In genomic region chr3:95985209-95986000, GRCm38 (mm10) we compare ENCODE assay signal across 7 mouse cellular contexts. TPM values are rescaled to one million over a fixed set of nuclear protein-coding genes. Genes with fewer than 3 reads are reported as not detected.
DNase-seq lines count a peak whose midpoint lies in the region; ATAC-seq and TF ChIP-seq lines count a peak whose summit lies in the region.

No protein-coding gene starts in this region.

- H3K27ac ChIP-seq in ES-E14 (ENCODE audit: insufficient read depth, low read depth, low read length, poor library complexity, severe bottlenecking), result no peak overlapping the region; the same call in 1 of the 2 replicates
- H3K27ac ChIP-seq in forebrain, embryonic 15.5 days (replicated peaks), result peak overlapping the region; percentile 93
- H3K27ac ChIP-seq in hindbrain, embryonic 11.5 days (ENCODE audit: low read depth, low read length), result peak overlapping the region; percentile 84
- peak overlapping the region; percentile 80 for H3K27ac ChIP-seq in midbrain, embryonic 10.5 days (replicated peaks)

- intact Hi-C loops in left cerebral cortex, postnatal 4 days (cut with DNase I), result no loop called here

- peak overlapping the region; percentile 34 for H3K4me2 ChIP-seq in forebrain, embryonic 15.5 days (replicated peaks)
- H3K4me2 ChIP-seq in hindbrain, embryonic 11.5 days (replicated peaks; ENCODE audit: low read depth, low read length), result peak overlapping the region; percentile 40

- H3K4me1 ChIP-seq in ES-E14 (ENCODE audit: control insufficient read depth in 2 of 2, insufficient read depth in 2 of 2, low read length in 2 of 2, poor library complexity in 1 of 2), result peaks cover 5 to 22% of the 10 kb centered on the region in 2 experiments; a peak in 3 of 4 replicates
- peaks cover 32% of the 10 kb centered on the region for H3K4me1 ChIP-seq in forebrain, embryonic 15.5 days
- peaks cover 11% of the 10 kb centered on the region; the same call in 1 of the 2 replicates for H3K4me1 ChIP-seq in hindbrain, embryonic 11.5 days (replicated peaks; ENCODE audit: control insufficient read depth, insufficient read depth, low read length)
- peaks cover 37% of the 10 kb centered on the region for H3K4me1 ChIP-seq in midbrain, embryonic 10.5 days

- in situ Hi-C loops in ES-E14 (cut with MboI; ENCODE audit: low sequenced_read_pairs in 2 of 2, unreplicated experiment in 2 of 2), result no loop called here

- ATAC-seq in forebrain, embryonic 15.5 days (replicated peaks), result peak; percentile 95
- ATAC-seq in hindbrain, embryonic 11.5 days (ENCODE audit: low FRiP score), result peak; percentile 86

- WGBS in forebrain, embryonic 15.5 days, result 2% methylated on average over 12 of the region's 12 CpGs
- 5% methylated on average over 12 of the region's 12 CpGs for WGBS in hindbrain, embryonic 11.5 days
- 5% methylated on average over 12 of the region's 12 CpGs for WGBS in midbrain, embryonic 10.5 days

- H3K9ac ChIP-seq in ES-E14 (ENCODE audit: insufficient read depth, low read depth, low read length, poor library complexity, severe bottlenecking), result peak overlapping the region; percentile 47
- peak overlapping the region; percentile 27 for H3K9ac ChIP-seq in forebrain, embryonic 15.5 days (replicated peaks)
- H3K9ac ChIP-seq in hindbrain, embryonic 11.5 days (ENCODE audit: low read depth, low read length), result peak overlapping the region; percentile 1; the same call in 1 of the 2 replicates

- peak overlapping the region; percentile 47 to 54 for H3K4me3 ChIP-seq in ES-E14 (ENCODE audit: insufficient read depth in 1 of 2, low read depth in 1 of 2, low read length in 2 of 2, poor library complexity in 1 of 2, severe bottlenecking in 1 of 2)
- H3K4me3 ChIP-seq in forebrain, embryonic 15.5 days, result peak overlapping the region; percentile 12; the same call in 1 of the 2 replicates
- 0 out of 2 replicates have a peak overlapping the region, but pooled peaks have one; percentile 4 for H3K4me3 ChIP-seq in hindbrain, embryonic 11.5 days (ENCODE audit: low read depth, low read length)
- H3K4me3 ChIP-seq in midbrain, embryonic 10.5 days, result peak overlapping the region; percentile 48

- DNase-seq in ES-E14 (ENCODE audit: low read depth, low spot score), result no peak
- peak; percentile 80 for DNase-seq in brain, embryonic 18.5 days (ENCODE audit: low read depth, low spot score)
- DNase-seq in hindbrain, embryonic 11.5 days (ENCODE audit: low spot score), result peak; percentile 70
- peak; percentile 34 for DNase-seq in left cerebral cortex, postnatal 4 days
- peak; percentile 66 for DNase-seq in midbrain, embryonic 10.5 days (ENCODE audit: low spot score)
- DNase-seq in skeletal muscle tissue, adult 2 months (ENCODE audit: low read depth, low spot score), result peak; percentile 89

- H3K36me3 ChIP-seq in ES-E14 (ENCODE audit: control insufficient read depth, insufficient read depth, low read length, poor library complexity, severe bottlenecking), result peaks cover 2% of the 10 kb centered on the region; the same call in 1 of the 2 replicates
- peaks cover 23% of the 10 kb centered on the region for H3K36me3 ChIP-seq in forebrain, embryonic 15.5 days
- H3K36me3 ChIP-seq in hindbrain, embryonic 11.5 days (ENCODE audit: control insufficient read depth, insufficient read depth, low read length), result peaks cover 14% of the 10 kb centered on the region
- peaks cover 34% of the 10 kb centered on the region for H3K36me3 ChIP-seq in midbrain, embryonic 10.5 days

- no peaks in the 10 kb centered on the region for H3K27me3 ChIP-seq in forebrain, embryonic 15.5 days
- H3K27me3 ChIP-seq in hindbrain, embryonic 11.5 days (ENCODE audit: control insufficient read depth, insufficient read depth, low read length), result no peaks in the 10 kb centered on the region
- no peaks in the 10 kb centered on the region for H3K27me3 ChIP-seq in midbrain, embryonic 10.5 days (ENCODE audit: low read depth, poor library complexity, severe bottlenecking)

- no peaks in the 10 kb centered on the region for H3K9me3 ChIP-seq in ES-E14 (ENCODE audit: control insufficient read depth, insufficient read depth, low read depth, low read length)
- H3K9me3 ChIP-seq in forebrain, embryonic 15.5 days, result no peaks in the 10 kb centered on the region
- no peaks in the 10 kb centered on the region for H3K9me3 ChIP-seq in hindbrain, embryonic 11.5 days (ENCODE audit: control insufficient read depth, low read length)
- 0 out of 2 replicates have a peak, but pooled peaks cover 6% of the 10 kb centered on the region for H3K9me3 ChIP-seq in midbrain, embryonic 10.5 days (replicated peaks)

TF ChIP-seq in ES-E14, 5 proteins besides CTCF, POLR2A, EP300 and RAD21:
- TF ChIP-seq ZNF384 (IDR thresholded peaks at IDR 0.05; ENCODE audit: low read depth, low read length) (no peak), HCFC1 (IDR thresholded peaks at IDR 0.05; ENCODE audit: borderline replicate concordance, insufficient read depth, low read length) (no peak), MAFK (IDR thresholded peaks at IDR 0.05; ENCODE audit: insufficient read depth, low read depth, low read length) (no peak), ZC3H11A (IDR thresholded peaks at IDR 0.05; ENCODE audit: borderline replicate concordance, low read depth, low read length) (no peak), CHD2 (IDR thresholded peaks at IDR 0.05; ENCODE audit: low read depth, low read length) (no peak)

RNA-seq across cellular contexts. Expression of gene Plekho1, which starts 10.4 kb away (rescaled TPM):
- total RNA-seq in ES-E14 (2012; rRNA removed), result 12.0 and 19.6 TPM in 2 replicates
- polyA plus RNA-seq in forebrain, embryonic 15.5 days (2015; fragmentation: Nextera tagmentation; extraction: Ambion mirVana), result 87.6 and 90.5 TPM in 2 replicates
- polyA plus RNA-seq in hindbrain, embryonic 11.5 days (2014; fragmentation: Nextera tagmentation; extraction: Ambion mirVana), result 70.0 and 73.7 TPM in 2 replicates
- total RNA-seq in left cerebral cortex, postnatal 4 days (2021), result 10 to 100 TPM; 83.3 to 89.3 TPM
- polyA plus RNA-seq in midbrain, embryonic 10.5 days (2016; fragmentation: Nextera tagmentation; extraction: Ambion mirVana), result 66.8 and 69.0 TPM in 2 replicates

RNA-seq across cellular contexts. Expression of gene Anp32e, which starts 56.4 kb away (rescaled TPM):
- 40.9 and 50.8 TPM in 2 replicates for total RNA-seq in ES-E14 (2012; rRNA removed)
- polyA plus RNA-seq in forebrain, embryonic 15.5 days (2015; fragmentation: Nextera tagmentation; extraction: Ambion mirVana), result 196 and 207 TPM in 2 replicates
- 114 and 133 TPM in 2 replicates for polyA plus RNA-seq in hindbrain, embryonic 11.5 days (2014; fragmentation: Nextera tagmentation; extraction: Ambion mirVana)
- 10 to 100 TPM; 90.4 to 98.0 TPM for total RNA-seq in left cerebral cortex, postnatal 4 days (2021)
- polyA plus RNA-seq in midbrain, embryonic 10.5 days (2016; fragmentation: Nextera tagmentation; extraction: Ambion mirVana), result 366 and 378 TPM in 2 replicates
